Mouse (Mus musculus) bone marrow macrophage, adult 2 months (primary cell): ENCODE data around the gene Zfp771.

Source experiments
- CTCF ChIP-seq: IDR thresholded peaks from 2 replicates; pipeline ENCODE4 v1.5.1; 2012; ENCODE audit warnings: low read depth, mild to moderate bottlenecking, low read length, moderate library complexity
- POLR2A ChIP-seq: IDR thresholded peaks from 2 replicates; pipeline ENCODE4 v1.6.1; 2012; ENCODE audit warnings: mild to moderate bottlenecking, low read depth, low read length, borderline replicate concordance

DNA sequence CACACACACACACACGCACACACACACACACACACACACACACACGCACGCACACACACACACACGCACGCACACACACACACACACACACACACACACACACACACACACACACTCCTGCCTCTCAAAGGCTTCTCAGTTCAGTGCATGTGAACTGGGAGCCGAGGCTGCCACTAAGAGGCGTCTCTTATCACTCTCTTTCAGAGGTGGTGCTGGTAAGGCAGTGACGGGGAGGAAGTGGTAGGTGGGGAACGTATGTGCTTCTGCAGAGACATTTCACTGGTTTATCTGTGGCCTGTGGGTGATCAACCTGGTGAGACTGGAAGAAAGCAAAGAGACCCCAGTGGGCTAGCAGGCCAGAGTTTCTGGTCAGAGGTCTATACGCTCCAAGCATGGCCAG lies 41.1 kb downstream of the Zfp771 start:
- TF ChIP-seq POLR2A = no peak
- TF ChIP-seq CTCF = no peak
